Mouse (Mus musculus): ENCODE data around the gene Slc12a5. TPM values are rescaled to one million over a fixed set of nuclear protein-coding genes. Genes with fewer than 3 reads are reported as not detected.

Slc12a5 gene
- polyA plus RNA-seq, 1 experiment from 2014 or later: 0.62 TPM

DNA sequence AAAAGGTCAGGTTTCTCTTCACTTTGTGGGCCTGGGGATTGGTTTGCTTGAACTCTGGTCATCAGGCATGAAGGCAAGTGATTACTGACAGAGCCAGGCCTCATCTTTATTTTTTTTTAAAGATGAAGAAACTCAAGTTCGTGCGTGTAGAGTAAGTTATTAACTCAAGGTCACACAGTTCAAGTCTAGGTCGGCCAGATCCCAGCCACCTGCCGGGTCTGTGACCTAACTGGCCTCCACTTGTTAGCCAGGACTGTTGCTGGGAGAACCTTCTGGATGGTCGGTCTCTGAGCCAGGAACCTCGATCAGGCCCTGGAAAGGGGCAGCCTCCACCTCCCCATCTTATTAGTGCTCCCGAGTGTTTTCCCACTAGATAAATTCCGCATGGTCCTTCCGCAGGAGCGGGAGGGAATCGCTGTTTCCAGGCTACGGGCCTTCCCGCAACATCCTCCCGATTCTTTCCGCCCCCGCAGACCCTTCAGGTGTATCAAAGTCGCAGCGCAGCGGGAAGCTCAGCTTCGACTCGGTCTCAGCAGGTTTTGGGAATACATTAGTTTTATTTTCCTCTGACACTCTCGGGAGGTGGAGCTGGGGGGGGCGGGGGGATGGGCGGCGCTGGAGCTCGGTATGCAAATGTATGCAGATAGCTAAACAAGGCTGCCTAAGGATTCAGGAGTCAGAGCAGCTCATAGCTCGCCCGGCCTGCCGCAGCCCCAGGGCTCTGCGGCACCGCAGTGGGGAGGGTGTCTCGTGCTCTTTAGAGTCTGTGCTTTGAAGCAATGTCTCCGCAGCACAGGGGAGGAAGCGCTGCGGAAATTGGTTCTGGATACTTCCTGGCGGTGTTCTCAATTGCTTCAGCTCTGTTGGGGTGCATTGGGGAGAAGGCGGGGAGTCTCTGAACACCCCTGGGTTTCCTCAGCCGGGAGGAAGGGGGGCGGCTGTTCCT is 22.2 kb upstream of the Slc12a5 start:
- Histone ChIP-seq H3K27me3 (ENCODE audit: control insufficient read depth, insufficient read depth, low read length) (peaks cover 47% of the 10 kb centered on the region), H3K4me3 (ENCODE audit: control insufficient read depth in 1 of 2, insufficient read depth in 1 of 2, low read depth in 1 of 2, low read length in 2 of 2) (peak overlapping the region; percentile 29 to 40), H3K4me2 (ENCODE audit: low read length) (peak overlapping the region; percentile 71), H3K4me1 (ENCODE audit: control insufficient read depth in 2 of 2, insufficient read depth in 2 of 2, low read length in 2 of 2) (peaks cover 10 to 12% of the 10 kb centered on the region in 2 experiments), H3K9me3 (ENCODE audit: control insufficient read depth, low read length) (no peaks in the 10 kb centered on the region), H3K27ac (replicated peaks in 1 of 2; ENCODE audit: control insufficient read depth in 1 of 2, insufficient read depth in 1 of 2, low read depth in 2 of 2, low read length in 2 of 2) (no peak overlapping the region), H3K36me3 (ENCODE audit: control insufficient read depth, insufficient read depth, low read length) (no peaks in the 10 kb centered on the region), H3K9ac (ENCODE audit: low read length) (peak overlapping the region; percentile 48; the same call in 1 of the 2 replicates)
- 0 out of 2 replicates have a peak, but pooled peaks have one; percentile 31 for ATAC-seq (ENCODE audit: insufficient number of reproducible peaks, insufficient read depth, low FRiP score, low read depth)
- WGBS: 5% methylated on average over 39 of the region's 39 CpGs

DNA sequence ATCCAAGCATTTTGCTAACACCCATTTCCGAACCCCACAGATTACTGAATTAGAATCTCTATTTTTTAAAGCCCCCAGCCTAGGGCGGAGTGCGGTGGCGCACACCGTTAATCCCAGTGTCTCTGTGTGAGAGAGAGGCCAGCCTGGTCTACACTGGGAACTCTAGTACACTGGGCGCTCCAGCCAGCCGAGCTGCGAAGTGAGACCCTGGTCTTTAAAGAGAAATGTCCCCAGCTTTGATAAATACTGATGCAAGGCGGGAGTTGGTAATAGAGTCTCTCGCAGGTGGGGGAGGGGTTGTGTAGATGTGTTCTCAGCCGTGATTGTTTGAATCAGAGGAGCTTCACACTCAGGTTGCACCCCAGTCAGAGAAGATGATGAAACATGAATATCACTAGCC is 21.5 kb upstream of the Slc12a5 start:
- Histone ChIP-seq H3K27ac (replicated peaks in 1 of 2; ENCODE audit: control insufficient read depth in 1 of 2, insufficient read depth in 1 of 2, low read depth in 2 of 2, low read length in 2 of 2) (no peak overlapping the region), H3K4me3 (ENCODE audit: control insufficient read depth in 1 of 2, insufficient read depth in 1 of 2, low read depth in 1 of 2, low read length in 2 of 2) (peak overlapping the region; percentile 28 to 40), H3K36me3 (ENCODE audit: control insufficient read depth, insufficient read depth, low read length) (no peaks in the 10 kb centered on the region), H3K27me3 (ENCODE audit: control insufficient read depth, insufficient read depth, low read length) (peaks cover 47% of the 10 kb centered on the region), H3K4me1 (ENCODE audit: control insufficient read depth in 2 of 2, insufficient read depth in 2 of 2, low read length in 2 of 2) (peaks cover 10 to 12% of the 10 kb centered on the region in 2 experiments), H3K9ac (ENCODE audit: low read length) (peak overlapping the region; percentile 48; the same call in 1 of the 2 replicates), H3K9me3 (ENCODE audit: control insufficient read depth, low read length) (no peaks in the 10 kb centered on the region), H3K4me2 (ENCODE audit: low read length) (peak overlapping the region; percentile 71)
- no peak for ATAC-seq (ENCODE audit: insufficient number of reproducible peaks, insufficient read depth, low FRiP score, low read depth)
- WGBS: 3% methylated on average over 11 of the region's 11 CpGs

DNA sequence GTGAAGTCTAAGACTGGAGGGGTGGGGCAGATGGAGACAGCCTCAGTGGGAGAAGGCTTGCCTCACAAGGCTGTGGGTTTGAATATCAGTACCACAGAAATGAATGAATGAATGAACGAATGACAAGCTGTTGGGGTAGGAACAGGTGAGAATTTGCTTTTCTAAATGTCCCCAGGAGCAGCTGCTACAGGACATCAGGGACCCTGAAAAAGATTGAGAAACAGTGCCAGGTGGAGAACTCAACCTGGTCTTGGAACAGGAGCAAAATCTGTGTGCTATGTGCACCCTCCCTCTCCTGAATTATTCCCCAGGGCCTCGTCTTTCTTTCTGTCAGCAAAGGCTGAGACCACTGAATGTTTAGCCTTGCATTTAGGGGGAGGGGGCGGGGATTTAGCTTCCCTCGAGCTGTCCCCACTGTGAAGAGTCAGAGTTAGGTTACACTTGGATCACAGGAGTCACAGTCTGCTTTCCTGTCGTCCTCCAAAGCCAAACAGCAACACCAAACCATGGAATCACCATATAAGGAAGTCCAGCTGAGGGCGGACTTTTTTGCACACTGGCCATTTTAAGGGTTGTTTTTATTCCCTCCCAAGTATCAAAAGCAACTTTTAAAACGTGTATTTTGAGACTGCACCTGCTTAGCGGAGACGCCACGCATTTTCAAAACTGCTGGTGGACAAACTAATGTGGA is 20.3 kb upstream of the Slc12a5 start, which contains the start of gene Mmp9:
Gene Mmp9, plus strand, starts transcription at position 641 of the 691 bp plus-strand sequence.
- Histone ChIP-seq H3K4me3 (ENCODE audit: control insufficient read depth in 1 of 2, insufficient read depth in 1 of 2, low read depth in 1 of 2, low read length in 2 of 2) (no peak within 1 kb of the TSS), H3K27ac (replicated peaks in 1 of 2; ENCODE audit: control insufficient read depth in 1 of 2, insufficient read depth in 1 of 2, low read depth in 2 of 2, low read length in 2 of 2) (no peak within 1 kb of the TSS), H3K9me3 (ENCODE audit: control insufficient read depth, low read length) (no peaks in the 10 kb centered on the region), H3K4me1 (ENCODE audit: control insufficient read depth in 2 of 2, insufficient read depth in 2 of 2, low read length in 2 of 2) (peaks cover 10 to 12% of the 10 kb centered on the region in 2 experiments), H3K36me3 (ENCODE audit: control insufficient read depth, insufficient read depth, low read length) (no peaks in the 10 kb centered on the region), H3K9ac (ENCODE audit: low read length) (no peak within 1 kb of the TSS), H3K27me3 (ENCODE audit: control insufficient read depth, insufficient read depth, low read length) (peaks cover 41% of the 10 kb centered on the region), H3K4me2 (ENCODE audit: low read length) (no peak within 1 kb of the TSS)
- no peak for ATAC-seq (ENCODE audit: insufficient number of reproducible peaks, insufficient read depth, low FRiP score, low read depth)
- 29% methylated on average over 10 of the region's 10 CpGs for WGBS

DNA sequence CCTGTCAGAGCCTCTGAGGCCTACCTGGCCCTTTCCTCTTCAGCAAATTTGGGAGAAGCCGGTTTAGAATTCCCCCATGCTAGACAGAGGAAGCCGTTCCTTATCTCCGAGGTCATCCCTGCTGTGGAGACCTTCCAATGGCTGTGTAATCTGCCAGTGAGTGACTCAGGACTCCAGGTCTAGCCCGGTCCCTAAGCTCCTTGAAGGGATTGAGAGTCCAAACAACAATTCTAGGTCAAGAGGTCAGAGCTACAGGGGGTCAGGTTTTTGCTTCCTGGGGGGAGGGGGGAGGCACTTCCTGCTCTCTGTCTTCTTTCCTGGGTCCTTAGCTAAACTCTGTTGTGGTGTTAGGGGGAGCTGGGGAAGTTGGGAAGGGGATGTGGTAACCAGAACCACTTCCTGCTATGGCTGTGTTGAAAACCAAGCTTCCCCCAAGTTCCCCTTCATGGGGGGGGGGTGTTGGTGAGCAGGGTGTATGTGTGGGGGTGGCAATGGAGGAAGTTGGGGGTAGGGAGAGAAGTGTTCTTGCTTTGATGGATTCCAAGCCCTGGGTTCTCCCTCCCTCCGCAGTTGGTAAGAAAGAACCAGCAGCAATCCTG is 17.8 kb upstream of the Slc12a5 start:
- Histone ChIP-seq H3K9ac (ENCODE audit: low read length) (no peak overlapping the region), H3K36me3 (ENCODE audit: control insufficient read depth, insufficient read depth, low read length) (no peaks in the 10 kb centered on the region), H3K4me3 (ENCODE audit: control insufficient read depth in 1 of 2, insufficient read depth in 1 of 2, low read depth in 1 of 2, low read length in 2 of 2) (no peak overlapping the region), H3K27me3 (ENCODE audit: control insufficient read depth, insufficient read depth, low read length) (peaks cover 55% of the 10 kb centered on the region), H3K27ac (replicated peaks in 1 of 2; ENCODE audit: control insufficient read depth in 1 of 2, insufficient read depth in 1 of 2, low read depth in 2 of 2, low read length in 2 of 2) (no peak overlapping the region), H3K4me1 (ENCODE audit: control insufficient read depth in 2 of 2, insufficient read depth in 2 of 2, low read length in 2 of 2) (peaks cover 10 to 12% of the 10 kb centered on the region in 2 experiments), H3K4me2 (ENCODE audit: low read length) (no peak overlapping the region), H3K9me3 (ENCODE audit: control insufficient read depth, low read length) (no peaks in the 10 kb centered on the region)
- no peak for ATAC-seq (ENCODE audit: insufficient number of reproducible peaks, insufficient read depth, low FRiP score, low read depth)
- WGBS: 16% methylated on average over 5 of the region's 5 CpGs

DNA sequence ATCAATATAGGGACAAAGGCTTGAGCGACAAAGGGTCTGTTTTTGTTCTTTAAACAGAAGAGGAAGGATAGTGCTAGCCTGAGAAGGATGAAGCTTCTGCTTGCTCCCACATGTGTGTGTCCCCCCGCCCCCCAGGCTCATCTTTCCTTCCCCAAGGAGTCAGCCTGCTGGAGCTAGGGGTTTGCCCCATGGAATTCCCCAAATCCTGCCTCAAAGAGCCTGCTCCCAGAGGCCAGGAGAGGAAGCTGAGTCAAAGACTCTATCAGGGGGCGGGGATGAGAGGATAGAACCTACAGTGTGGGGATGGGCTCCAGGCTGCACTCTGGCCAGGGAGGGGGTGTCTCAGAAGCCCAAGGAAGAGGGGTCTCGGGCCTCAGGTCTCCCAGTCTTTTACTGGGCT is 13.1 kb upstream of the Slc12a5 start:
- Histone ChIP-seq H3K9ac (ENCODE audit: low read length) (no peak overlapping the region), H3K27ac (replicated peaks in 1 of 2; ENCODE audit: control insufficient read depth in 1 of 2, insufficient read depth in 1 of 2, low read depth in 2 of 2, low read length in 2 of 2) (no peak overlapping the region), H3K9me3 (ENCODE audit: control insufficient read depth, low read length) (no peaks in the 10 kb centered on the region), H3K4me3 (ENCODE audit: control insufficient read depth in 1 of 2, insufficient read depth in 1 of 2, low read depth in 1 of 2, low read length in 2 of 2) (no peak overlapping the region), H3K4me2 (ENCODE audit: low read length) (no peak overlapping the region), H3K27me3 (ENCODE audit: control insufficient read depth, insufficient read depth, low read length) (peaks cover 75% of the 10 kb centered on the region), H3K4me1 (ENCODE audit: control insufficient read depth in 2 of 2, insufficient read depth in 2 of 2, low read length in 2 of 2) (peaks cover 0 to 2% of the 10 kb centered on the region in 2 experiments; a peak in 2 of 4 replicates), H3K36me3 (ENCODE audit: control insufficient read depth, insufficient read depth, low read length) (no peaks in the 10 kb centered on the region)
- no peak for ATAC-seq (ENCODE audit: insufficient number of reproducible peaks, insufficient read depth, low FRiP score, low read depth)
- 38% methylated on average over 4 of the region's 4 CpGs for WGBS

DNA sequence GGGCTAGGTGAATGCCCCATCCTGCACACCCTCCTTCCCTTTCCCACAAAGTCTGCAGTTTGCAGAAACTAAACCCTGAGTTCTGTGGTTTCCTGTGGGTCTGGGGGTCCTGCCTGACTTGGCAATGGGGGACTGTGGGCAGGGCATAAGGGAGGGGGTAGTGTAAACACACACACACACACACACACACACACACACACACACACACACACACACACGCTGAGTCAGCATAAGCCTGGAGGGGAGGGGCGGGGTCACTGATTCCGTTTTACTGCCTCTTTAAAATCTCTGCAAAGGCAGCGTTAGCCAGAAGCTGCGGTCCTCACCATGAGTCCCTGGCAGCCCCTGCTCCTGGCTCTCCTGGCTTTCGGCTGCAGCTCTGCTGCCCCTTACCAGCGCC is 12.7 kb upstream of the Slc12a5 start:
- peaks cover 79% of the 10 kb centered on the region for H3K27me3 ChIP-seq (ENCODE audit: control insufficient read depth, insufficient read depth, low read length)
- no peaks in the 10 kb centered on the region for H3K36me3 ChIP-seq (ENCODE audit: control insufficient read depth, insufficient read depth, low read length)
- H3K9ac ChIP-seq (ENCODE audit: low read length): no peak overlapping the region
- WGBS: 12% methylated on average over 5 of the region's 7 CpGs
- no peaks in the 10 kb centered on the region for H3K9me3 ChIP-seq (ENCODE audit: control insufficient read depth, low read length)
- H3K4me3 ChIP-seq (ENCODE audit: control insufficient read depth in 1 of 2, insufficient read depth in 1 of 2, low read depth in 1 of 2, low read length in 2 of 2): no peak overlapping the region
- no peak overlapping the region for H3K4me2 ChIP-seq (ENCODE audit: low read length)
- peaks cover 0 to 3% of the 10 kb centered on the region in 2 experiments; a peak in 2 of 4 replicates for H3K4me1 ChIP-seq (ENCODE audit: control insufficient read depth in 2 of 2, insufficient read depth in 2 of 2, low read length in 2 of 2)
- no peak for ATAC-seq (ENCODE audit: insufficient number of reproducible peaks, insufficient read depth, low FRiP score, low read depth)
- no peak overlapping the region for H3K27ac ChIP-seq (replicated peaks in 1 of 2; ENCODE audit: control insufficient read depth in 1 of 2, insufficient read depth in 1 of 2, low read depth in 2 of 2, low read length in 2 of 2)

DNA sequence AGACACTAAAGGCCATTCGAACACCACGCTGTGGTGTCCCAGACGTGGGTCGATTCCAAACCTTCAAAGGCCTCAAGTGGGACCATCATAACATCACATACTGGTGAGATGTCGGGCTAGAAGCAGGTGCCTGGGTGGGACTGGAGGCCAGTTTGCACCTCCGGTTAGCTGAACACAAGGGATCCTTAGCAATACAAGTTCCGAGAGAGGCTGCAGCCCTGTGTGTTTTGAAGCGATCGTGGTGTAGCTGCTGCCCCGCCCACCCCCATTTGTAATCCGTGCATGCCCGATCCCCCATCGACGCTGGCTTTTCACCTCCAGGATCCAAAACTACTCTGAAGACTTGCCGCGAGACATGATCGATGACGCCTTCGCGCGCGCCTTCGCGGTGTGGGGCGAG is 11.6 kb upstream of the Slc12a5 start:
- no peak for ATAC-seq (ENCODE audit: insufficient number of reproducible peaks, insufficient read depth, low FRiP score, low read depth)
- Histone ChIP-seq H3K9me3 (ENCODE audit: control insufficient read depth, low read length) (no peaks in the 10 kb centered on the region), H3K4me2 (ENCODE audit: low read length) (peak overlapping the region; percentile 50), H3K4me3 (ENCODE audit: control insufficient read depth in 1 of 2, insufficient read depth in 1 of 2, low read depth in 1 of 2, low read length in 2 of 2) (peak overlapping the region; percentile 7 to 16; a peak in 3 of 4 replicates), H3K27me3 (ENCODE audit: control insufficient read depth, insufficient read depth, low read length) (peaks cover 88% of the 10 kb centered on the region), H3K36me3 (ENCODE audit: control insufficient read depth, insufficient read depth, low read length) (no peaks in the 10 kb centered on the region), H3K9ac (ENCODE audit: low read length) (no peak overlapping the region), H3K4me1 (ENCODE audit: control insufficient read depth in 2 of 2, insufficient read depth in 2 of 2, low read length in 2 of 2) (peaks cover 0 to 5% of the 10 kb centered on the region in 2 experiments; a peak in 2 of 4 replicates), H3K27ac (replicated peaks in 1 of 2; ENCODE audit: control insufficient read depth in 1 of 2, insufficient read depth in 1 of 2, low read depth in 2 of 2, low read length in 2 of 2) (no peak overlapping the region)
- 7% methylated on average over 25 of the region's 25 CpGs for WGBS
